Mouse (Mus musculus) effector memory CD4-positive, alpha-beta T cell, adult 7 months (primary cell): Measurements from ENCODE around the gene Anks3. TPM values are rescaled to one million over a fixed set of nuclear protein-coding genes. Genes with fewer than 3 reads are reported as not detected.

Experiments used
- polyA plus RNA-seq: library from polyadenylated mRNA; unstranded; fragments of 100-300 nt; shearing (Covaris generic); gene quantifications from one replicate; pipeline ENCODE4 v1.2.1, GENCODE M21; 2017

Gene Anks3
- polyA plus RNA-seq, result 54.5 TPM

GRCm38 (mm10) chr16:4963797-4964709, at the start of gene Anks3:
Gene Anks3, minus strand, starts transcription at chr16:4964205.

DNA sequence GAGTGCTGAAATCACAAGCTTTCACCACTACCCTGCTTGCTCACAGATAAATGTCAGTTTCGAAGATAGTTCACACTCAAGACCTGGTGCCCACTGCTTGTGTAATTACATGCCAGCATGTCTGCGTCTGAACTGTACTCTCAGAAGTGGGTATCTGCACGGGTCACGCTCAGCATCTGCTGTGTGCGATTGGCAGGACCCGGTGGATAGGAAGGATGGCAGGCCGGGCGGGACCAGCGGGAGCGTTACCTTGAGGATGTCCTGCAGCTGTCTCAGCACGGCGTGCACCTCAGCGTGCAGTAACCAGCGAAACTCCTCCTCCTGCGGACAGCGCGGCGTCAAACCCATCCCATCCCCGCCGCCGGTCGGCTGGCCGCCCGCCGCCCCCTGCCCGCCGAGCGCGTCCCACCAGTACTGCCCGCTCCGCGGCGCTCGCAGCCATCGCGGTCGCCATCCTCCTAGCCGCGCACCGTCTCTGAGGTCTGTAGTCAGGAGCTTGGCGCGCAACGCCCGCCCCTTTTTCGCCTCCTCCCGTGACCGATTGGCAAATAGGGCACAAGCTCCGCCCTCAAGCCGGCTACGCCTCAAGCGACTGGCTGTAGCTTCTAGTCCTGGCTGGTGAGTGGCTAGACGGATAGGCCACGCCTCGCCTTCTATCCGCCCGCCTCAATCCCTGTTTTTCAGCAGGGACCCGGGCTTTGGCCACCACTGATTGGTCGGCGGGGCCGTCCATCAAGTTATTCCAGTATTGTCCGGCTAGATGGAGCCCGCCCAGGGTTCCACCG, 49.2 kb upstream of the Anks3 start, which contains the start of gene Rogdi:
Rogdi (minus strand) TSS at position 500 of the 785 bp plus-strand sequence.

DNA sequence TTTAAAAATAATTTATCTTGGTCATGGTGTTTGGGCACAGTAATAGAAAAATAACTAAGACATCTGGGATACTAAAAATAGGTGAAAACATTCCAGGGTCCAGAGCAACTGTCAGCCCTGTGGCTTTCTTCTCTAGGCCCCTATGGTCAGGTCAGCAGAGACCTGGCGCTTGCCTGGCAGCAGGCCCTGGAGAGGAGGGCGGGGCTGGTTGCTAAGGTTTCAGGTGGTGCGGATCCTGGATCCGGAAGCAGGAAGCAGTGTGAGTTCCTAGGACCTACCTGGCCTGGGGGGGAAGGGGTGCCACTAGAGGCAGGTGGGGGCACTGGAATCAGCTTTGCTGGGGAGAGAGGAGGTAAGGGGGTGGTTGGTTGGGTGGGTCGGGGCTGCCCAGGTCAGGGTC, 43.1 kb upstream of the Anks3 start, which contains the start of gene Smim22:
Smim22 (plus strand) TSS at position 222 of the 400 bp plus-strand sequence.

DNA sequence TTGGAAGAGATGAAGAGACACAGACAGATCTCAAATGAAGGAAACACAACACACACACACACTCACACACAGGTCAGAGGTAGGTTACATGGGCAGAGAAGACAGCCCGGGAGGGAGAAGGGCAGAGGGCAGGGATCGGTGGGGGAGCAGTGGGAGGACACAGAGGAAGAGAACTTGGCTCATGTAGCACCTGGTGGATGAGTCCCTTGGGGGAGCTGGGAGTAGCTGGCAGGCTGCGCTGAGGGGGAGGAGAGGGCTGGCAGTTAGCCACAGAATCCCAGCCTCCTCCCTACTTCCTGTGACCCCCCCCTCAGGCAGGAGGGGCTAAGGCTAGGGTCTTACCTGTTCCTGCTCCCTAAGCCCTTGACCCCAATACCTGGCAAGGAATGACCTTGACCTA, 33.5 kb upstream of the Anks3 start, which contains the start of gene Sept12:
Sept12 (minus strand) TSS at position 300 of the 400 bp plus-strand sequence.

DNA sequence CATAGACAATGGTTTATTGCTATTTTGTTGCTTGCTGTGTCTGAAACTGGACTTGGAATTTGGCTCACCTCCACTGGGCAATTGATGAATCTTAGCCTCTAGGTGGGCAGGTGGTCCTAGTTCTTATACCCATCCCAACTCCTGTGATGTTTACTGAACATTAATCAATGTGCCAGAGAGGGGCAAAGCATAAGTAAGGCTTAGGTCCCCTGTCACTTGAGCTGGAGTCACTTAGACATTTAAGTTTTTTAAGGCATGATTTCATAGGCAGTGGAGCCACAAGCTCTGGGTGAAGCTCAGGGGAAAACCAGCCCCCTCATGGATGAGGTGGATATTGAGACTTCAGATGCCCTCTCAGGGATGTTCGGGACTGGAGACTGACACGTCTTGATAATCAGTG, 25.5 kb downstream of the Anks3 start, which contains the start of gene Nudt16l1:
Nudt16l1 (plus strand) TSS at position 301 of the 400 bp plus-strand sequence.

Other genes starting within 250 kb of the Anks3 start
- gene Nmral1, start 244.8 kb downstream of the Anks3 start, polyA plus RNA-seq, result 2.2 TPM
- 57.2 TPM for gene Hmox2, start 237.8 kb downstream of the Anks3 start, polyA plus RNA-seq
- gene Cdip1, start 173.9 kb downstream of the Anks3 start, polyA plus RNA-seq, result 47.7 TPM
- gene 4930562C15Rik, start 128.8 kb downstream of the Anks3 start, polyA plus RNA-seq, result 0.29 TPM
- gene Ubald1, start 83.9 kb downstream of the Anks3 start, polyA plus RNA-seq, result 78.3 TPM
- 49.6 TPM for gene Mgrn1, start 78.0 kb downstream of the Anks3 start, polyA plus RNA-seq
- gene Nudt16l1, start 25.4 kb downstream of the Anks3 start, polyA plus RNA-seq, result 71.1 TPM
- gene Sept12, start 33.6 kb upstream of the Anks3 start, polyA plus RNA-seq, result 0.24 TPM
- not detected for gene Smim22, start 43.1 kb upstream of the Anks3 start, polyA plus RNA-seq
- gene Rogdi, start 49.3 kb upstream of the Anks3 start, polyA plus RNA-seq, result 14.6 TPM
- 109 TPM for gene Glyr1, start 85.7 kb upstream of the Anks3 start, polyA plus RNA-seq
- gene Ubn1, start 85.9 kb upstream of the Anks3 start, polyA plus RNA-seq, result 62.2 TPM
- 0.37 TPM for gene Ppl, start 168.2 kb upstream of the Anks3 start, polyA plus RNA-seq
- not detected for gene Sec14l5, start 182.9 kb upstream of the Anks3 start, polyA plus RNA-seq
- gene Nagpa, start 239.8 kb upstream of the Anks3 start, polyA plus RNA-seq, result 38.5 TPM